Mouse (Mus musculus) thymus, adult 2 months (tissue): ENCODE results near the gene Actr10.

Experiments used
- CTCF ChIP-seq: fragments of 200-500 bp; IDR thresholded peaks from 2 replicates; pipeline ENCODE4 v1.5.1; 2012; ENCODE audit warnings: mild to moderate bottlenecking, control low read depth, low read length, moderate library complexity, borderline replicate concordance; ENCODE audit not compliant: control insufficient read depth, poor library complexity, insufficient read depth; ENCODE audit errors: extremely low read depth
- POLR2A ChIP-seq: fragments of 200-500 bp; IDR thresholded peaks from 2 replicates; pipeline ENCODE4 v1.6.1; 2012; ENCODE audit warnings: mild to moderate bottlenecking, low read length, control low read depth, moderate library complexity; ENCODE audit not compliant: control insufficient read depth, poor library complexity, insufficient read depth; ENCODE audit errors: extremely low read depth

DNA sequence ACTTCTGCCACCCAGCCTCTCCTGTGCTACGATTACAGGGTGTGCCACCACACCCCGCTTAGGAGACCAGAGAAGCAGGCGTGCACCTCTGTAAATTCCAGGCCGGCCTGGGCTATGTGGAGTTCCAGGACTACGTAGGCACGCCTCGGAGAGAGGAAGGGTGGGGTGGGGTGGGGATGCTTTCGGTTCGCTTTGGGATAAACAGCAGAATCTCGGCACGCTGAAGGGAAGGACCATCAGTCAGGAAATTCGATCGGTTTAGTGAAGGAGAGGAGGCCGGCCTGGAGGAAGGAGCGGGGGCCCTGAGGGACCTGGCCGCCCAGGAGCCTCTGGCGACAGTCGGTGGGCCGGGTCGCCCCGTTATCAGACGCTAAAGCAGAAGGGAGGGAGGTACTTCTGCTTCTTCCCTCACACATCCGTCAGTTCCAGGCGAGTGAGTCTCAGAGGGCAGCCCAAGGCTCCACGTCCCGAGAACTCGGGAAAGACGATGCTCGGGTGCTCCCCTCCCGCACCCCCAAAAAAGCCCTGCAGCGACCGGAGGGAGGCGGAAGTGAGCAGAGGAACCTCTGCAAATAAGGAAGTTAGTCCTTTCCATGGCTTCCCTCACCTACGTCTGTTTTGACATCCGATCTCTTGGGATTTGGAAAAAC is 30.6 kb downstream of the Actr10 start:
- peak; percentile 43; the same call in 1 of the 2 replicates for TF ChIP-seq POLR2A
- peak; percentile 73; the same call in 1 of the 2 replicates for TF ChIP-seq CTCF
